Mouse (Mus musculus) hindbrain, embryonic 14.5 days (tissue): ENCODE measurements around the gene Tfdp2. TPM values are rescaled to one million over a fixed set of nuclear protein-coding genes. Genes with fewer than 3 reads are reported as not detected.

Experiments used
- ATAC-seq: fragments of 200-750 bp; cut with Nextera tagmentation; 2 replicates; pipeline ENCODE4 v1.8.0; 2017; ENCODE audit warnings: moderate number of reproducible peaks, mild to moderate bottlenecking, moderate TSS enrichment, moderate library complexity; ENCODE audit not compliant: low FRiP score
- DNase-seq: peaks from one replicate; pipeline ENCODE4 v3.0.0-alpha.2; 2015; ENCODE audit warnings: low spot score
- H3K27ac ChIP-seq: fragments of 300-500 bp; sonication (generic); 2 replicates; pipeline ENCODE4 v1.5.1; 2014; ENCODE audit warnings: mild to moderate bottlenecking, moderate library complexity
- H3K27me3 ChIP-seq: fragments of 300-500 bp; sonication (generic); 2 replicates; pipeline ENCODE4 v1.6.1; 2014; ENCODE audit warnings: mild to moderate bottlenecking, low read length, mixed read lengths; ENCODE audit not compliant: control insufficient read depth, insufficient read depth
- H3K36me3 ChIP-seq: fragments of 300-500 bp; sonication (generic); replicated peaks from 2 replicates; pipeline ENCODE4 v1.6.1; 2014; ENCODE audit not compliant: control insufficient read depth, insufficient read depth
- H3K4me1 ChIP-seq: fragments of 300-500 bp; sonication (generic); replicated peaks from 2 replicates; pipeline ENCODE4 v1.6.1; 2014; ENCODE audit warnings: antibody characterized with exemption, low read length, mixed read lengths; ENCODE audit not compliant: control insufficient read depth, insufficient read depth
- H3K4me2 ChIP-seq: fragments of 300-500 bp; sonication (generic); replicated peaks from 2 replicates; pipeline ENCODE4 v1.6.1; 2014; ENCODE audit warnings: mild to moderate bottlenecking, moderate library complexity
- H3K4me3 ChIP-seq: fragments of 300-500 bp; sonication (generic); replicated peaks from 2 replicates; pipeline ENCODE4 v1.5.1; 2014; ENCODE audit warnings: mild to moderate bottlenecking, low read length
- H3K9ac ChIP-seq: fragments of 300-500 bp; sonication (generic); 2 replicates; pipeline ENCODE4 v1.6.1; 2014
- H3K9me3 ChIP-seq: fragments of 300-500 bp; sonication (generic); 2 replicates; pipeline ENCODE4 v1.6.1; 2016; ENCODE audit warnings: low read length; ENCODE audit not compliant: control insufficient read depth
- WGBS: fragments of 180-500 bp; shearing (Covaris S2); extraction: QIAGEN DNeasy Blood & Tissue Kit; methylation state at CpG from one replicate; pipeline ENCODE4 v1.1.7; 2014; 5-methylcytosine and 5-hydroxymethylcytosine counted together
- polyA plus RNA-seq: library from polyadenylated mRNA; unstranded; fragments of >200 nt; fragmentation: Nextera tagmentation; extraction: Ambion mirVana; gene quantifications from 2 replicates; pipeline ENCODE4 v1.2.1, GENCODE M21; 2014

Tfdp2 gene
- polyA plus RNA-seq, 1 experiment from 2014 or later = 21.1 TPM

- Histone ChIP-seq H3K4me2 (no peak overlapping the region), H3K9ac (no peak overlapping the region), H3K4me1 (no peaks in the 10 kb centered on the region), H3K27me3 (no peaks in the 10 kb centered on the region), H3K4me3 (no peak overlapping the region), H3K27ac (no peak overlapping the region), H3K36me3 (no peaks in the 10 kb centered on the region), H3K9me3 (no peaks in the 10 kb centered on the region)
- WGBS = 83% methylated on average over 10 of the region's 10 CpGs
- ATAC-seq (no peak), DNase-seq (no peak)
Observed at GRCm38 (mm10) chr9:96241134-96242097, 45.3 kb downstream of the Tfdp2 start.

GRCm38 (mm10) chr9:96243915-96244314 is 47.8 kb downstream of the Tfdp2 start:
- no peaks in the 10 kb centered on the region for H3K9me3 ChIP-seq
- ATAC-seq = no peak

GRCm38 (mm10) chr9:96254812-96255211 is 58.7 kb downstream of the Tfdp2 start:
- no peaks in the 10 kb centered on the region for H3K9me3 ChIP-seq
- no peaks in the 10 kb centered on the region for H3K4me1 ChIP-seq
- WGBS = 95% methylated on average over 2 of the region's 2 CpGs
- H3K9ac ChIP-seq = no peak overlapping the region
- no peak overlapping the region for H3K4me3 ChIP-seq
- ATAC-seq (no peak), DNase-seq (no peak)
- no peaks in the 10 kb centered on the region for H3K36me3 ChIP-seq
- H3K27me3 ChIP-seq = no peaks in the 10 kb centered on the region
- H3K27ac ChIP-seq = no peak overlapping the region
- no peak overlapping the region for H3K4me2 ChIP-seq

More at GRCm38 (mm10) chr9:96243915-96244314, 47.8 kb downstream of the Tfdp2 start:
- WGBS = 89% methylated on average over 6 of the region's 6 CpGs
- Histone ChIP-seq H3K4me1 (no peaks in the 10 kb centered on the region), H3K36me3 (no peaks in the 10 kb centered on the region), H3K4me2 (no peak overlapping the region), H3K4me3 (no peak overlapping the region), H3K9ac (no peak overlapping the region), H3K27ac (no peak overlapping the region), H3K27me3 (no peaks in the 10 kb centered on the region)
- DNase-seq = no peak

- H3K27me3 ChIP-seq = no peaks in the 10 kb centered on the region
- peak overlapping the region; percentile 49; the same call in 1 of the 2 replicates for H3K9ac ChIP-seq
- WGBS = 8% methylated on average over 6 of the region's 6 CpGs
- no peaks in the 10 kb centered on the region for H3K9me3 ChIP-seq
- H3K36me3 ChIP-seq = no peaks in the 10 kb centered on the region
- ATAC-seq (peak; percentile 52; the same call in 1 of the 2 replicates), DNase-seq (no peak)
- H3K4me3 ChIP-seq = peak overlapping the region; percentile 42; the same call in 1 of the 2 replicates
- H3K4me1 ChIP-seq = 0 out of 2 replicates have a peak, but pooled peaks cover 4% of the 10 kb centered on the region
- no peak overlapping the region for H3K27ac ChIP-seq
- H3K4me2 ChIP-seq = peak overlapping the region; percentile 78
Observed at GRCm38 (mm10) chr9:96258478-96258877, 62.4 kb downstream of the Tfdp2 start.

GRCm38 (mm10) chr9:96259017-96259512 is 63.0 kb downstream of the Tfdp2 start:
- H3K36me3 ChIP-seq = no peaks in the 10 kb centered on the region
- DNase-seq = peak; percentile 67
- H3K9ac ChIP-seq = peak overlapping the region; percentile 49
- H3K4me1 ChIP-seq = 0 out of 2 replicates have a peak, but pooled peaks cover 4% of the 10 kb centered on the region
- no peak overlapping the region; the same call in 1 of the 2 replicates for H3K27ac ChIP-seq
- H3K4me2 ChIP-seq = peak overlapping the region; percentile 78
- H3K9me3 ChIP-seq = no peaks in the 10 kb centered on the region
- under 1% methylated on average over 5 of the region's 5 CpGs for WGBS
- H3K4me3 ChIP-seq = peak overlapping the region; percentile 42
- no peaks in the 10 kb centered on the region for H3K27me3 ChIP-seq
- peak; percentile 41; the same call in 1 of the 2 replicates for ATAC-seq

- under 1% methylated on average over 10 of the region's 10 CpGs for WGBS
- H3K4me3 ChIP-seq = peak overlapping the region; percentile 42
- H3K27ac ChIP-seq = peak overlapping the region; percentile 79
- DNase-seq = peak; percentile 56
- no peaks in the 10 kb centered on the region for H3K9me3 ChIP-seq
- peak overlapping the region; percentile 62 for H3K9ac ChIP-seq
- H3K4me1 ChIP-seq = 0 out of 2 replicates have a peak, but pooled peaks cover 4% of the 10 kb centered on the region
- no peaks in the 10 kb centered on the region for H3K36me3 ChIP-seq
- peak overlapping the region; percentile 78 for H3K4me2 ChIP-seq
- peak; percentile 75 for ATAC-seq
- H3K27me3 ChIP-seq = no peaks in the 10 kb centered on the region
Observed at GRCm38 (mm10) chr9:96259753-96260520, 63.9 kb downstream of the Tfdp2 start.

- ATAC-seq (no peak), DNase-seq (no peak)
- Histone ChIP-seq H3K4me1 (0 out of 2 replicates have a peak, but pooled peaks cover 4% of the 10 kb centered on the region), H3K27ac (no peak overlapping the region), H3K4me3 (no peak overlapping the region), H3K27me3 (no peaks in the 10 kb centered on the region), H3K4me2 (peak overlapping the region; percentile 31), H3K9ac (no peak overlapping the region), H3K36me3 (no peaks in the 10 kb centered on the region), H3K9me3 (no peaks in the 10 kb centered on the region)
- WGBS = 60% methylated on average over 4 of the region's 4 CpGs
Observed at GRCm38 (mm10) chr9:96261101-96261500, 65.0 kb downstream of the Tfdp2 start.

- Histone ChIP-seq H3K27me3 (no peaks in the 10 kb centered on the region), H3K36me3 (no peaks in the 10 kb centered on the region), H3K4me2 (no peak overlapping the region), H3K4me3 (no peak overlapping the region), H3K27ac (no peak overlapping the region), H3K4me1 (0 out of 2 replicates have a peak, but pooled peaks cover 4% of the 10 kb centered on the region), H3K9me3 (no peaks in the 10 kb centered on the region), H3K9ac (no peak overlapping the region)
- no peak for ATAC-seq
- DNase-seq = no peak
- 96% methylated on average over 6 of the region's 6 CpGs for WGBS
Observed at GRCm38 (mm10) chr9:96261980-96262379, 65.9 kb downstream of the Tfdp2 start.
